Mouse (Mus musculus) thymus, adult 2 months (tissue): Measurements from ENCODE around the gene Khk. TPM values are rescaled to one million over a fixed set of nuclear protein-coding genes. Genes with fewer than 3 reads are reported as not detected.
A peak's percentile ranks its signal among the peaks of the same experiment; 100 is the strongest.

ENCODE experiments used
- DNase-seq: peaks from one replicate; pipeline ENCODE4 v3.0.0; 2021
- H3K27ac ChIP-seq: fragments of 200-500 bp; 2 replicates; pipeline ENCODE4 v1.5.1; 2012; ENCODE audit warnings: low read length, control low read depth; ENCODE audit not compliant: control insufficient read depth, insufficient read depth
- H3K27me3 ChIP-seq: fragments of 200-500 bp; 2 replicates; pipeline ENCODE4 v1.6.1; 2012; ENCODE audit warnings: mild to moderate bottlenecking, low read length, moderate library complexity, mixed read lengths; ENCODE audit not compliant: control insufficient read depth, insufficient read depth
- H3K36me3 ChIP-seq: fragments of 200-500 bp; 2 replicates; pipeline ENCODE4 v1.6.1; 2012; ENCODE audit warnings: mild to moderate bottlenecking, low read length, moderate library complexity; ENCODE audit not compliant: control insufficient read depth, insufficient read depth
- H3K4me1 ChIP-seq: fragments of 200-500 bp; replicated peaks from 2 replicates; pipeline ENCODE4 v1.6.1; 2012; ENCODE audit warnings: low read length; ENCODE audit not compliant: control insufficient read depth, insufficient read depth
- H3K4me3 ChIP-seq: fragments of 200-500 bp; 2 replicates; pipeline ENCODE4 v1.5.1; 2012; ENCODE audit warnings: mild to moderate bottlenecking, low read length, control low read depth, moderate library complexity; ENCODE audit not compliant: control insufficient read depth, insufficient read depth
- CTCF ChIP-seq: fragments of 200-500 bp; IDR thresholded peaks from 2 replicates; pipeline ENCODE4 v1.5.1; 2012; ENCODE audit warnings: mild to moderate bottlenecking, control low read depth, low read length, moderate library complexity, borderline replicate concordance; ENCODE audit not compliant: control insufficient read depth, poor library complexity, insufficient read depth; ENCODE audit errors: extremely low read depth
- POLR2A ChIP-seq: fragments of 200-500 bp; IDR thresholded peaks from 2 replicates; pipeline ENCODE4 v1.6.1; 2012; ENCODE audit warnings: mild to moderate bottlenecking, low read length, control low read depth, moderate library complexity; ENCODE audit not compliant: control insufficient read depth, poor library complexity, insufficient read depth; ENCODE audit errors: extremely low read depth
- WGBS: fragments of 180-500 bp; shearing (Covaris S2); methylation state at CpG from one replicate; pipeline ENCODE4 v1.1.7; 2018; 5-methylcytosine and 5-hydroxymethylcytosine counted together
- polyA plus RNA-seq: library from polyadenylated mRNA; depleted of rRNA; stranded (reverse); fragments of >200 nt; gene quantifications from 2 replicates; pipeline ENCODE4 v1.2.3, GENCODE M21; 2012

Gene Khk
- polyA plus RNA-seq, 1 experiment = 32.0 TPM

DNA sequence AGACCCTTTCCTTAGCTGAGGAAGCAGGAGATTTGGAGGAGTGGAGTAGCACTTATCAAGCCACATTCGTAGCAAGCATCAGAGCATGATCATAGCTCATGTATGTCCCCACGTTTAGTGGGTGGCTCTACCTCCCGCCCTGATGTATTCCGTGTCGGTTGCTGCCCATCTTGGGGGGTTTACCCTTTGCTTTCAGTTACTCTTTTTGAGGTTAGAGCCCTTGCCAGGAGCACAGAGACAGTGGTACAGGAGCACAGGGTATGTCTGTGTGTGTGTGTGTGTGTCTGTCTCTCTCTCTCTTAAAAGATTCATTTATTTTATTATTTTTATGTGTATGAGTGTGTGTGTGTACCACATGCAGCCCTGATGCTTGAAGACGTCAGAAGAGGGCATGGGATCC, 1.9 kb downstream of the Khk start:
- no peak for DNase-seq
- TF ChIP-seq CTCF (no peak), POLR2A (no peak)
- Histone ChIP-seq H3K27me3 (no peaks in the 10 kb centered on the region), H3K27ac (no peak overlapping the region), H3K4me1 (peaks cover 10% of the 10 kb centered on the region), H3K4me3 (no peak overlapping the region), H3K36me3 (no peaks in the 10 kb centered on the region)
- WGBS = 84% methylated on average over 6 of the region's 6 CpGs

DNA sequence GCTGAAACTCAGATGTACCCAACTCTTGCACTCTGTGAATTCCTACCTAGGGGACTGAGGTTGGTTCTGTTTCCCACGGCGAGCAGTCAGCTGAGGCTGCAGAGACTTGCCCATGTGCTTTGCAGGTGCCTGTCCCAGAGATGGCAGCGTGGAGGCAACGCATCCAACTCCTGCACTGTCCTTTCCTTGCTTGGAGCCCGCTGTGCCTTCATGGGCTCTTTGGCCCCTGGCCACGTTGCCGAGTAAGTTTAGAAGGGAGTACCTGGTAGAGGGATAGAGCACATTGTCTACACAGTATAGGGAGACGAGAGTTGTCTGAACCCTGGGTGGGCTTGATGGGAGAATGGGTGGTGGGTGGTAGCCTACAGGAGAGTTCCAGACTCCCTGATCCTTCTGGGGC, 3.4 kb downstream of the Khk start:
- H3K36me3 ChIP-seq = no peaks in the 10 kb centered on the region
- H3K4me3 ChIP-seq = no peak overlapping the region
- WGBS = 95% methylated on average over 8 of the region's 8 CpGs
- no peak for DNase-seq
- TF ChIP-seq CTCF (no peak), POLR2A (no peak)
- H3K27ac ChIP-seq = no peak overlapping the region
- no peaks in the 10 kb centered on the region for H3K27me3 ChIP-seq
- H3K4me1 ChIP-seq = peaks cover 10% of the 10 kb centered on the region

DNA sequence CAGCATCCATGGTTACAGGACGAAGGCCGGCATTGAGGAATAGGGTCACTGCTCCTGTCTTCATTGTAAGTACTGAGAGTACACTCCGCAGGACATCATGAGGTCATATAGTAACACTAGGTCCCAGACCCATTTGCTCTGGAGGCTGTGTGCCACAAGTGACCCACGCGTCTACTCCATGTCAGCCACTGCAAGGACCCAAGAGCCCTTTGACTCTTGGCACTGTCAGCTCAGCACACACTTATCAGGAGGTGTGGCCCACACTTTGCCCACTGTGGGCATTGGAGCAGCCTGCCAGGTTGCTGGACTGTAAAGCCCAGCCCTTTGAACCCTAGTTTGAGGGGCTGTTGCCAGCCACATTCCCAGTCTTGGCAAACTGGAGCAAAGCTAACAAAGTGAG, 4.0 kb downstream of the Khk start:
- H3K36me3 ChIP-seq = no peaks in the 10 kb centered on the region
- H3K4me1 ChIP-seq = peaks cover 10% of the 10 kb centered on the region
- no peak overlapping the region for H3K27ac ChIP-seq
- TF ChIP-seq CTCF (no peak), POLR2A (no peak)
- H3K4me3 ChIP-seq = no peak overlapping the region
- DNase-seq = no peak
- no peaks in the 10 kb centered on the region for H3K27me3 ChIP-seq
- 94% methylated on average over 5 of the region's 5 CpGs for WGBS

DNA sequence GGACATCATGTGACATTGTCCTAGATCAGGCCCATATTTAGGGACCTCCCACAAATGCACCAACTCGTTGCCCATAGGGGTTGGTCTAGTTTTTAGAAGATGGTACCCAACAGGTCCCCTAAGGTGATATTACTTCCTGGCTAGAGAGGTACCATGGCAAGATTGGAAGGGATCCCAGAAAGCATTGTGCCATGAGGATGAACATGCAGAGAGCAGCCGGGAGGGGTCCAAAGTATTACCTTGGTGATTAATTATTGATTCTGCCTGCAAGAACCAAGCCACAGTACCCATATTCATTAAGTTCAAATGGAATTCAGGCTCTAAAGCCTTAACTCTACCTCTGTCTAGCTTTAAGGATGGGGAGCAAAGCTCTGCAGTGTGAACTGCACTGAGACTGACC, 4.8 kb downstream of the Khk start:
- no peaks in the 10 kb centered on the region for H3K27me3 ChIP-seq
- peaks cover 10% of the 10 kb centered on the region for H3K4me1 ChIP-seq
- 84% methylated on average over 2 of the region's 2 CpGs for WGBS
- TF ChIP-seq POLR2A = no peak
- no peak for TF ChIP-seq CTCF
- no peak overlapping the region for H3K27ac ChIP-seq
- H3K36me3 ChIP-seq = no peaks in the 10 kb centered on the region
- no peak overlapping the region for H3K4me3 ChIP-seq
- DNase-seq = no peak

DNA sequence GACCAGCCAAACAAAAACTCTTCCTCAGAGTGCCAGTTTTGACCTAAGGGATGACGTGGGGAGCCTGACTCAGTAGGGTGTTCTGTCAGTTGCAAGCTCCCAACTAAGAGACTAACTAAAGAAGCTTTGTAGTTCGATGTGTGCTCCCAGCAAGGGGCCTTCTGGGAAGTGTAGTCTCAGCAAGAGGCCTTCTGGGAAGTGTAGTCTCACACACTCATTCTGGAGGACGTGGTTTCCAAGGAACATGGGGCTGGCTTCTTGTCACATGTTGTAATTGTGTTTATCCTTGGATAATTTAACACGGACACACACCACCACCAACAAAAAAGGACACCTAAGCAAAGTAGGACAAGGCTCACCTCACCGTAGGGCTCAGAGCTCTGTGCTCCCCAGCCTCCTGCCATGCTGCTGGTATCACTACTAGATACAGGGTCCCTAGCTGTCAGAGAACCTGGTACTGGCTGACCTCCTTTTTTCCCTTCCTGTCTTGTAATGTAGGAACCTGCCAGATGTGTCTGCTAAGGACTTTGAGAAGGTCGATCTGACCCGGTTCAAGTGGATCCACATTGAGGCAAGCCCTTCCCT, 6.8 kb downstream of the Khk start:
- no peak for DNase-seq
- no peaks in the 10 kb centered on the region for H3K4me1 ChIP-seq
- TF ChIP-seq CTCF (no peak), POLR2A (no peak)
- H3K36me3 ChIP-seq = no peaks in the 10 kb centered on the region
- no peaks in the 10 kb centered on the region for H3K27me3 ChIP-seq
- H3K27ac ChIP-seq = no peak overlapping the region
- no peak overlapping the region for H3K4me3 ChIP-seq
- WGBS = 66% methylated on average over 7 of the region's 7 CpGs

DNA sequence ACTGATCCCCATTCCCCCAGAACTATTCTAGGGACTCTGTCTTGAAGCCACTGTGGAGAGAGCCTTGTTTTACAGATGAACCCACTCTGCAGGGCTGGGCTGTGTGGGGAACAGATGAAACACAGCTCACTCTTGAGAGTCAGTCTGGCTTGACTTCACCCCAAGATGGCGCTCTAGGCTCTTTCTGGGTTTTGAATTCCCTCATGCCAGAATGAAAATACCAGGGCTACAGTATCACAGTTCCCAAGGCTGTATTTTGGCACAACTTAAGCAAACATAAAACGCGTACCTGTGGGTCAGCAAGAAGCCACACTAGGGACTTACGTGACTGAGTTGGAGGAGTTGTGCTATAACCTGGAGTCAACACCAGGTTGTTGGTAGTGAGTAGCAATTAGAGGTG, 8.9 kb downstream of the Khk start:
- Histone ChIP-seq H3K4me1 (no peaks in the 10 kb centered on the region), H3K36me3 (no peaks in the 10 kb centered on the region), H3K27ac (no peak overlapping the region), H3K27me3 (no peaks in the 10 kb centered on the region), H3K4me3 (no peak overlapping the region)
- 75% methylated on average over 4 of the region's 4 CpGs for WGBS
- TF ChIP-seq CTCF (no peak), POLR2A (no peak)
- peak; percentile 64 for DNase-seq

DNA sequence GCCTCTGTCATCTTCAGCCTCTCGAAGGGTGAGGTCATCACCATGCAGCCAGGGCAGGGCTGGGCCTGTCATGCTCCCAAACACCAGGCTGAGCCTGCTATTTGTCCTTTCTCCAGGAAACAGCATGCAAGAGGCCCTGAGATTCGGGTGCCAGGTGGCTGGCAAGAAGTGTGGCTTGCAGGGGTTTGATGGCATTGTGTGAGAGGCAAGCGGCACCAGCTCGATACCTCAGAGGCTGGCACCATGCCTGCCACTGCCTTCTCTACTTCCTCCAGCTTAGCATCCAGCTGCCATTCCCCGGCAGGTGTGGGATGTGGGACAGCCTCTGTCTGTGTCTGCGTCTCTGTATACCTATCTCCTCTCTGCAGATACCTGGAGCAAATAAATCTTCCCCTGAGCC, 9.6 kb downstream of the Khk start:
- H3K4me1 ChIP-seq = no peaks in the 10 kb centered on the region
- no peak overlapping the region for H3K4me3 ChIP-seq
- H3K27me3 ChIP-seq = no peaks in the 10 kb centered on the region
- H3K36me3 ChIP-seq = no peaks in the 10 kb centered on the region
- no peak for TF ChIP-seq CTCF
- TF ChIP-seq POLR2A = no peak
- WGBS = 79% methylated on average over 6 of the region's 6 CpGs
- no peak for DNase-seq
- H3K27ac ChIP-seq = no peak overlapping the region
